Mouse (Mus musculus) ES-Bruce4 (cell line): ENCODE results near the gene Fgr.

ENCODE experiments used
- CTCF ChIP-seq: IDR thresholded peaks from one replicate; pipeline ENCODE4 v1.8.1; 2011; ENCODE audit warnings: low read depth, low read length
- POLR2A ChIP-seq: IDR thresholded peaks from one replicate; pipeline ENCODE4 v1.8.1; 2011; ENCODE audit warnings: low read length; ENCODE audit not compliant: insufficient read depth

DNA sequence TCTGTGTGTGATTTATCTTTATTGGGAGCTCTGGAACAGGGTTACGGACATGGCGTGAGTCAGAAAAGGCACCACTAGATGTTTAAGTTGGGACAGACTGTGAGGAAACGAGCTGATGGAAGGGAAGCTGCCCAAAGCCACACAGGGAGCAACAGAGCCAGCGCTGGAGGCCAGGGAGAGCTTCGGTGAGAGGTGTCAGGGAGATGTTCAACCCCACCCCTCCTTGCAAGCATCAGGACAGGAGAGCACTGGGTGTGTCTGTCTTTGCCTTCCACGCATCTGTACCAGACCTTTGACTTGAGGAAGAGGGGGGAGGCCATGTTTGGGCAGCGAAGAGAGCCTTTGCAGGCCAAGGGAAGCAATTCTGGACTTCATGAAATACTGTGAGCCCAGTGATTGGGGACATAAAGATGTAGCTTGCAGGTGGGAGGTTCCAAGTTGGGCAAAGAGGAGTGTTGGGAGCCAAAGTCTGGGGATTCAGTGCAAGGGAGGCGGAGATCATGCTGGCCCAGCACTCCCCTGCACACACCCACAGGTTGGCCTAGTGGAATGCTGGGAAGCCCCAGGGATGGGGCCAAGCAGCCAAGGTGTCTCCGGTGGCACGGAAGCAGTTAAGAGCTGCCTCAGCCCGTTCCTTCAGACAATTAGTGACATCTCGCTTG is 72.9 kb downstream of the Fgr start:
- TF ChIP-seq CTCF = no peak
- no peak for TF ChIP-seq POLR2A
